Mouse (Mus musculus) embryonic fibroblast, embryonic 13.5 days (primary cell): ENCODE results near the gene Hsd17b6. TPM values are rescaled to one million over a fixed set of nuclear protein-coding genes. Genes with fewer than 3 reads are reported as not detected.

ENCODE experiments used
- H3K27ac ChIP-seq: 2 replicates; pipeline ENCODE4 v1.5.1; 2012; ENCODE audit warnings: low read length, control low read depth, inconsistent platforms; ENCODE audit not compliant: insufficient read depth
- H3K4me1 ChIP-seq: 2 replicates; pipeline ENCODE4 v1.6.1; 2011; ENCODE audit warnings: low read length; ENCODE audit not compliant: control insufficient read depth, insufficient read depth
- H3K4me3 ChIP-seq: 2 replicates; pipeline ENCODE4 v1.5.1; 2011; ENCODE audit warnings: mild to moderate bottlenecking, control low read depth, low read length; ENCODE audit not compliant: insufficient read depth
- CTCF ChIP-seq: IDR thresholded peaks from 2 replicates; pipeline ENCODE4 v1.5.1; 2011; ENCODE audit warnings: mild to moderate bottlenecking, control low read depth, low read length, moderate library complexity, borderline replicate concordance; ENCODE audit not compliant: insufficient read depth
- POLR2A ChIP-seq: IDR thresholded peaks from 2 replicates; pipeline ENCODE4 v1.6.1; 2011; ENCODE audit warnings: low read depth, mild to moderate bottlenecking, control low read depth, low read length, moderate library complexity
- polyA plus RNA-seq: library from polyadenylated mRNA; stranded (reverse); fragments of >200 nt; gene quantifications from 2 replicates; pipeline ENCODE4 v1.2.4, GENCODE M21; 2011; ENCODE audit warnings: low read depth; ENCODE audit not compliant: missing spikeins, insufficient read length

The Hsd17b6 gene
- polyA plus RNA-seq, 1 experiment, result not detected

- TF ChIP-seq POLR2A (no peak), CTCF (no peak)
- no peak overlapping the region for H3K27ac ChIP-seq
- no peaks in the 10 kb centered on the region for H3K4me1 ChIP-seq
- H3K4me3 ChIP-seq, result no peak overlapping the region
Observed at GRCm38 (mm10) chr10:127974062-127974461, 33.3 kb downstream of the Hsd17b6 start.

- Histone ChIP-seq H3K4me1 (no peaks in the 10 kb centered on the region), H3K4me3 (no peak overlapping the region), H3K27ac (no peak overlapping the region)
- TF ChIP-seq POLR2A (no peak), CTCF (no peak)
Observed at GRCm38 (mm10) chr10:127971135-127971534, 36.3 kb downstream of the Hsd17b6 start.

GRCm38 (mm10) chr10:127970359-127970831, 37.0 kb downstream of the Hsd17b6 start:
- no peak overlapping the region for H3K27ac ChIP-seq
- TF ChIP-seq POLR2A (no peak), CTCF (no peak)
- no peak overlapping the region for H3K4me3 ChIP-seq
- no peaks in the 10 kb centered on the region for H3K4me1 ChIP-seq

- H3K27ac ChIP-seq, result no peak overlapping the region
- TF ChIP-seq POLR2A, result no peak
- TF ChIP-seq CTCF, result no peak
- no peaks in the 10 kb centered on the region for H3K4me1 ChIP-seq
- H3K4me3 ChIP-seq, result no peak overlapping the region
Observed at GRCm38 (mm10) chr10:127969820-127970219, 37.6 kb downstream of the Hsd17b6 start.

GRCm38 (mm10) chr10:127966506-127966905, 40.9 kb downstream of the Hsd17b6 start:
- Histone ChIP-seq H3K4me3 (no peak overlapping the region), H3K4me1 (no peaks in the 10 kb centered on the region), H3K27ac (no peak overlapping the region)
- no peak for TF ChIP-seq POLR2A
- TF ChIP-seq CTCF, result no peak

- no peaks in the 10 kb centered on the region for H3K4me1 ChIP-seq
- no peak overlapping the region for H3K4me3 ChIP-seq
- TF ChIP-seq POLR2A (no peak), CTCF (no peak)
- H3K27ac ChIP-seq, result no peak overlapping the region
Observed at GRCm38 (mm10) chr10:127964004-127964403, 43.4 kb downstream of the Hsd17b6 start.

GRCm38 (mm10) chr10:127962451-127962850, 45.0 kb downstream of the Hsd17b6 start:
- TF ChIP-seq CTCF, result no peak
- TF ChIP-seq POLR2A, result no peak
- Histone ChIP-seq H3K27ac (no peak overlapping the region), H3K4me3 (no peak overlapping the region), H3K4me1 (no peaks in the 10 kb centered on the region)

- no peak overlapping the region for H3K4me3 ChIP-seq
- no peaks in the 10 kb centered on the region for H3K4me1 ChIP-seq
- TF ChIP-seq CTCF, result no peak
- no peak for TF ChIP-seq POLR2A
- no peak overlapping the region for H3K27ac ChIP-seq
Observed at GRCm38 (mm10) chr10:127959161-127959679, 48.2 kb downstream of the Hsd17b6 start.

GRCm38 (mm10) chr10:127956168-127956816, 51.1 kb downstream of the Hsd17b6 start:
- Histone ChIP-seq H3K4me1 (no peaks in the 10 kb centered on the region), H3K27ac (no peak overlapping the region), H3K4me3 (no peak overlapping the region)
- peak; percentile 53; the same call in 1 of the 2 replicates for TF ChIP-seq CTCF
- no peak for TF ChIP-seq POLR2A

- Histone ChIP-seq H3K4me1 (no peaks in the 10 kb centered on the region), H3K27ac (no peak overlapping the region), H3K4me3 (no peak overlapping the region)
- no peak for TF ChIP-seq CTCF
- TF ChIP-seq POLR2A, result no peak
Observed at GRCm38 (mm10) chr10:127955034-127955433, 52.4 kb downstream of the Hsd17b6 start.
